Mouse (Mus musculus) erythroblast, embryonic 14.5 days (primary cell): ENCODE measurements around the gene Itgb6.

Experiments used
- GATA1 ChIP-seq: IDR thresholded peaks from 2 replicates; pipeline ENCODE4 v1.6.1; 2012; ENCODE audit warnings: low read length, inconsistent platforms, mixed read lengths
- TAL1 ChIP-seq: IDR thresholded peaks from 3 replicates; pipeline ENCODE4 v1.6.1; 2012; ENCODE audit warnings: low read length, inconsistent platforms, mixed read lengths

DNA sequence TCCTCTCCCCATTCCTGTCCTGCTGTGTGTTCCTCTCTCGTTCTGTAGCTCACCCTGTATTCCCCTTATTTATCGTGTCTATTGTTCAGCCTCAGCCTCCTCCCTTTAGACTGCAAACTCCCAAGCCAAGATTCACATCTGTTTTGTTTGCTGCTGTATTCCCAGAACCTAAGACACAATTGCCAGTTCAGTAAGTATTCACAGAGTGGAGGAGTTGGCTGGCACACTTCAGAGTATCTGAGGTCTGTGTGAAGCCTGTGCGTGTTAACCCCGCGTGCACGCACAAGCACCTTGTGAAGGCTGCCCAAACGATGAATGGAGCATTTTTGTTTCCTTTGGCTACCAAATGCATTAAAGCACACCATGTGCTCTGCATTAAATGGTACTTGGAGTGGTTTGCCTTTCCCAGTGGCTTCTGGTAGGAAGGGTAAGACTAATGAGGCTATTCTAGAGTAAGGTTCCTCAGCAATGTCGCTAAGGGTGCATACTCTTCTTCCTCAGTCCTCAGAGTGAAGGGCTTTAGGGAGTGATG, 7.4 kb downstream of the Itgb6 start:
- TF ChIP-seq TAL1: no peak
- no peak for TF ChIP-seq GATA1
